Mouse (Mus musculus): ENCODE measurements around the gene Ctnna3.
A peak's percentile ranks its signal among the peaks of the same experiment; 100 is the strongest.

The Ctnna3 gene

GRCm38 (mm10) chr10:64086183-64086566 lies 656.3 kb downstream of the Ctnna3 start:
- peak; percentile 13 to 39 for DNase-seq

GRCm38 (mm10) chr10:64086567-64087391 lies 656.9 kb downstream of the Ctnna3 start:
- peak; percentile 51 to 54 for DNase-seq

GRCm38 (mm10) chr10:64087521-64087920 lies 657.6 kb downstream of the Ctnna3 start:
- DNase-seq: peak; percentile 74

- DNase-seq: peak; percentile 63 to 71
These were observed 658.3 kb downstream of the Ctnna3 start for GRCm38 (mm10) chr10:64087936-64088773.

GRCm38 (mm10) chr10:64088774-64089460 lies 659.0 kb downstream of the Ctnna3 start:
- peak; percentile 10 to 40 for DNase-seq

GRCm38 (mm10) chr10:64089680-64090460 lies 660.0 kb downstream of the Ctnna3 start, which contains the start of gene Lrrtm3:
Gene Lrrtm3 (minus strand): TSS chr10:64090277.
- DNase-seq: peak; percentile 90 to 92

- DNase-seq: peak in 1 of 2 experiments; percentile 7
These were observed 666.6 kb downstream of the Ctnna3 start for GRCm38 (mm10) chr10:64096532-64096931.

GRCm38 (mm10) chr10:64115246-64115645 lies 685.3 kb downstream of the Ctnna3 start:
- DNase-seq: no peak

- peak; percentile 74 to 84 for DNase-seq
These were observed 688.9 kb downstream of the Ctnna3 start for GRCm38 (mm10) chr10:64118833-64119232.

- peak; percentile 93 to 95 for DNase-seq
These were observed 700.7 kb downstream of the Ctnna3 start for GRCm38 (mm10) chr10:64130397-64131150.

- DNase-seq: peak; percentile 64 to 80
These were observed 703.6 kb downstream of the Ctnna3 start for GRCm38 (mm10) chr10:64133461-64133860.

GRCm38 (mm10) chr10:64135481-64135880 lies 705.6 kb downstream of the Ctnna3 start:
- DNase-seq: peak; percentile 65 to 72

GRCm38 (mm10) chr10:64146511-64146910 lies 716.6 kb downstream of the Ctnna3 start:
- peak in 1 of 2 experiments; percentile 28 for DNase-seq

GRCm38 (mm10) chr10:64181696-64182095 lies 751.8 kb downstream of the Ctnna3 start:
- no peak for DNase-seq

- no peak for DNase-seq
These were observed 752.8 kb downstream of the Ctnna3 start for GRCm38 (mm10) chr10:64182731-64183130.

- DNase-seq: no peak
These were observed 758.1 kb downstream of the Ctnna3 start for GRCm38 (mm10) chr10:64188046-64188445.

- DNase-seq: no peak
These were observed 767.7 kb downstream of the Ctnna3 start for GRCm38 (mm10) chr10:64197584-64197983.

- DNase-seq: no peak
These were observed 785.7 kb downstream of the Ctnna3 start for GRCm38 (mm10) chr10:64215632-64216031.

GRCm38 (mm10) chr10:64223023-64223422 lies 793.1 kb downstream of the Ctnna3 start:
- no peak for DNase-seq

- no peak for DNase-seq
These were observed 794.1 kb downstream of the Ctnna3 start for GRCm38 (mm10) chr10:64224007-64224406.

GRCm38 (mm10) chr10:64224424-64224823 lies 794.5 kb downstream of the Ctnna3 start:
- DNase-seq: no peak

Data from cerebellum, postnatal 10 days (tissue).